Mouse (Mus musculus): ENCODE measurements around the gene Six5.

The Six5 gene

DNA sequence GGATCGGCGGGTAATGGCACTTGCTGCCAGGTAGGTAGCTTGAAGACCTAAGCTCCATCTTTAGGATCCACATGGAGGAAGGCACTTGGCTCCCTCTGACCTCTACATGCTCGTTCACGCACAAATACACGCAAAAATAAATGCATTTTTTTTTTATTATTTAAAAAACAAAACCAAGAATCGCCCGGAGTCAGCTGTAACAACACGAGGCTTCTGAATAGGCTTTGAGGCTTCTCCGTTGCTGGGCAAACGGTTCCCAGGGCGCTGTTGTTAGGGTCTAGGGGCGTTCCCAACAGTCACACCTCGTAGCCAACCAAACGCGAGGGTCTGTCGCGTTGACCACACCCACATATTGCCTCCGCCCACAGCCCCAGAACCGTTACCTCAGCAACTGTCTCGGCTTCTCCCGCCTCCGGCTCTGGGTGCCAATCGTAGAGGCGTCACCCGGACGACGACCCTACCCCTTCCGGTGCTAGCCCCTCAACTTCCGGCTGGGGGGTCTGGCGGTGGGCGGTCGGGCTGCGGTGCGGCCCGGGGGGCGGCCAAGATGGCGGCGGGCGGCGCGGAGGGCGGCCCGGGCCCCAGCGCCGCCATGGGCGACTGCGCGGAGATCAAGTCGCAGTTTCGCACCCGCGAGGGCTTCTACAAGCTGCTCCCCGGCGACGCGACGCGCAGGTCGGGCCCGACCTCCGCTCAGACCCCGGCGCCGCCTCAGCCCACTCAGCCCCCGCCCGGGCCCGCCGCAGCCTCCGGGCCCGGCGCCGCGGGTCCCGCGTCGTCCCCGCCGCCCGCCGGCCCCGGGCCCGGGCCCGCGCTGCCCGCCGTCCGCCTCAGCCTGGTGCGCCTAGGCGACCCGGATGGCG lies 18.4 kb upstream of the Six5 start, which contains the start of gene Dmwd:
Dmwd (plus strand) TSS at position 505 of the 863 bp plus-strand sequence.
- DNase-seq = peak; percentile 98

- peak; percentile 37 for DNase-seq
Observed at GRCm38 (mm10) chr7:19076586-19076991, 17.8 kb upstream of the Six5 start.

GRCm38 (mm10) chr7:19077761-19078160 lies 16.6 kb upstream of the Six5 start:
- peak; percentile 39 for DNase-seq

DNA sequence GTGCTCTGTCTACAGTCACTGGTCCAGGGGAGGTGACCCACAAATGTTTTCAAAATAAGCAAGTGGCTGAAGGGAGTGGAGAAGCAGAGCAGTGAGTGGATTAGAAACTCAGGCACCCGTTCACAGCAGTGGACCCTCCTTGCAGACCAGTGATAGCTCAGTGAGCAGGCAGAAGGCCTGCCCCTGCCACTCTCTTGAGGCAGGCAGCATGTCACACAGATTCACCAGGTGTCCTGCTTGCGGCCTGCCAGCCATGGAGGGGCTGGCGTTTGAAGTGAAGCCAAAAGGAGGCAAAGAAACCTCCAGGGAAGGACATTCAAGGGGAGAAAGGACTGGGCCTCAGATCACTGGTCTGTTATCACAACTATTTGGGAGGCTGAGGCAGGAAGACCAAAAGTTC lies 15.7 kb upstream of the Six5 start:
- DNase-seq = no peak

DNA sequence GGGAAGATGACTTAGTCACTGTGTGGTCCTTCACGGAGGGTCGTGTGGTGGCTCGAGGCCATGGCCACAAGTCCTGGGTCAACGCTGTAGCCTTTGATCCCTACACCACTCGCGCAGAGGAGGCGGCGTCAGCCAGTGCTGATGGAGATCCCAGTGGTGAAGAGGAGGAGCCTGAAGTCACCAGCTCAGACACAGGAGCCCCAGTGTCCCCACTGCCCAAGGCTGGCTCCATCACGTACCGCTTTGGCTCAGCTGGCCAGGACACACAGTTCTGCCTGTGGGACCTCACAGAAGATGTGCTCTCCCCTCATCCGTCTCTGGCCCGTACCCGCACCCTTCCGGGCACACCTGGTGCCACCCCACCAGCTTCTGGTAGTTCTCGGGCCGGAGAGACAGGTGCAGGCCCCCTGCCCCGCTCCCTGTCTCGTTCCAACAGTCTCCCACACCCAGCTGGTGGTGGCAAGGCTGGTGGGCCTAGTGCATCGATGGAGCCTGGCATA lies 13.9 kb upstream of the Six5 start:
- DNase-seq = no peak

DNA sequence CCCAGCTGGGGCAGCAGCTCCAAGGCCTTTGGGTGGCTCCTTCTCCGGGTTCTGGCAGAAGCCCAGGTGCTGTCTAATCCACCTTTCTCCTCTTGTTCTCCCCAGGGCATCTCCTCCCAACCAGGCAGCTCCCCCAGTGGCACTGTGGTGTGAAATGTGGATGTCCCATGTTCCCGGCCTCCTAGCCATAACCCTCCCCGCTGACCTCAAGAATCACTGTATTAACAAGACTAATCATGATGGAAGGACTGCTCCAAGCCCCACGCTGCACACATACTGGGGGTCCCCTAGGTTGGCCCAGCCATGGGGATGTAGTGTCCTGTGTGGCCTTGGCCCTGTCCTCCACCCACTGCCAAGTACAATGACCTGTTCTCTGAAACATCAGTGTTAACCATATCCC lies 12.2 kb upstream of the Six5 start:
- no peak for DNase-seq

DNA sequence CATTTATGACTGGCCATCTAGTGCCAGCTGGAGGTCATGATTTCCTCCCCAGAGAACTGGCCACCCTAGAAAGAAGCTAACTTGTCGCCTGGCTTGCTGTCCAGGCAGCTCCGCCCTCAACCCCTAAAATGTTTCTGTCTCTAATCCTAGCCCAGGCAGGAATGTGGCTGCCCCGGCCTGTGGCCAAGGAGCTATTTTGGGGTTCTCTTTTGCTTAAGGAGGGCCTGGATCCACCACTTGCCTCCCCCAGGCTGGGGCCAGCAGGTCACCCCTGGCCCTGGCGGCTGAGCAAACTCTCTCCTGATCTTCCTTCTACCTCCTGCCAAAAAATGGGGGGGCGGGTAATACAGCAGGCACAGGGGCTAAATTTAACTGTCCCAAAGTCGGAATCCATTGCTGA lies 11.3 kb upstream of the Six5 start:
- DNase-seq = no peak

DNA sequence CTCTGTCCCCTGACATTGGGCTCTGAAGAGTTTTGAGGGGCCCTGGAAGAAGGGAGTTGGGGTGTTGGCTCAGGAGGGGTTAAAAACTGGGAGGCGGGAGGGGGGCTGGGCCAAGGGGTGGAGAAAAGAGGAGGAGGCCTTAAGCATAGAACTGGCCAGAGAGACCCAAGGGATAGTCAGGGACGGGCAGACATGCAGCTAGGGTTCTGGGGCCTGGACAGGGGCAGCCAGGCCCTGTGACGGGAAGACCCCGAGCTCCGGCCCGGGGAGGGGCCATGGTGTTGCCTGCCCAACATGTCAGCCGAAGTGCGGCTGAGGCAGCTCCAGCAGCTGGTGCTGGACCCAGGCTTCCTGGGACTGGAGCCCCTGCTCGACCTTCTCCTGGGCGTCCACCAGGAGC lies 10.7 kb upstream of the Six5 start, which contains the start of gene Dmpk:
Dmpk (plus strand) TSS at position 149 of the 400 bp plus-strand sequence.
- DNase-seq = peak; percentile 40

DNA sequence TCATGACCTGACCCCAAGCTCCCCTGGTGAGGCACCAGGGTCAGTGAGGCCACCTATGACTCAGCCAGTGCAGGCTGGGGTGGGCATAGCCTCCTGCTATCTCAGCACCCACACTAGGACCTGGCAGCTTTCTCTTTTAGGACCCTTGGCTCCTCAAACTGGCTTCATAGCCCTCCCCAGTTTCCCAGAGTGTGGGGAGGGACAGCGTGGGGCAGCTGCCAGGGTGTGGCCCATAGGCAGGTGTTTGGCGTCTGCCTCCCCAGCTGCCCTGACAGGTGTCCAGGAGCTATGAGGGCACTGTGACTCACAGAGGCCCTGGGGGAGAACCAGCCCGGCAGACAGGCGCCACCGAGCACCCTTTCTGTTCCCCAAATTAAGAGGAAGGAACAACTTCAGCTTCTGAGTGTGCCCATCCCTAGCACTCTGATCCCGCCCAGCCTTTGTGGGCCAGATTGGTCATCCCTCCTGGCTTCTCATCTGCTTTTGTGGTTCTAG lies 10.1 kb upstream of the Six5 start:
- DNase-seq = no peak

- DNase-seq = no peak
Observed at GRCm38 (mm10) chr7:19084921-19085473, 9.4 kb upstream of the Six5 start.

- no peak for DNase-seq
Observed at GRCm38 (mm10) chr7:19085495-19085894, 8.9 kb upstream of the Six5 start.

- DNase-seq = peak; percentile 71
Observed at GRCm38 (mm10) chr7:19086042-19086441, 8.4 kb upstream of the Six5 start.

- no peak for DNase-seq
Observed at GRCm38 (mm10) chr7:19086760-19087159, 7.6 kb upstream of the Six5 start.

GRCm38 (mm10) chr7:19088813-19089212 lies 5.6 kb upstream of the Six5 start:
- DNase-seq = peak; percentile 71

GRCm38 (mm10) chr7:19091913-19092312 lies 2.5 kb upstream of the Six5 start:
- no peak for DNase-seq

DNA sequence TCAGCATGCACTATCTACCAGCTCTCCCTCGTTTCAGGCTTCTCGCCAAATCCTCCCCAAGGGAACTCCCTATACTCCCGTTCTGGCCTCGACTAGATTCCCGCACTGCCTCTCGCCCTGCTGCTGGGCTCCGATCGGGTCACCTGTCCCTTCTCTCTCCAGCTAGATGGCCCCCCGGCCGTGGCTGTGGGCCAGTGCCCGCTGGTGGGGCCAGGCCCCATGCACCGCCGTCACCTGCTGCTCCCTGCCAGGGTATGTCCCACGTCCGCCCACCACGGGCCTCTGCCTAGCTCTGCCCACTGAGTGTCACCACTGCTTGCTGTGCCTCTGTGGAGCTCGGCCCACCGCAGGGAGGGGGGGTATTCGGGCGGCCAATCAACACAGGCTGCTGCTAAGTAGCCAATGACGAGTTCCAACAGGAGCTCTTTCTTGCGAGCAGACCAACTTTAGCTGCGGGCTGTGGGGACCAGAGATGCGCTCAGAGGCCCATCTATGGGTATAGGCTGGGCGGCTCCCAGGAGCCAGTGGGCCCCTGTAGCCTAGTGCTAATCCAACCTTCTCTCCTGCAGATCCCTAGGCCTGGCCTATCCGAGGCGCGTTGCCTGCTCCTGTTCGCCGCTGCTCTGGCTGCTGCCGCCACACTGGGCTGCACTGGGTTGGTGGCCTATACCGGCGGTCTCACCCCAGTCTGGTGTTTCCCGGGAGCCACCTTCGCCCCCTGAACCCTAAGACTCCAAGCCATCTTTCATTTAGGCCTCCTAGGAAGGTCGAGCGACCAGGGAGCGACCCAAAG lies 1.8 kb upstream of the Six5 start:
- peak; percentile 80 for DNase-seq

DNA sequence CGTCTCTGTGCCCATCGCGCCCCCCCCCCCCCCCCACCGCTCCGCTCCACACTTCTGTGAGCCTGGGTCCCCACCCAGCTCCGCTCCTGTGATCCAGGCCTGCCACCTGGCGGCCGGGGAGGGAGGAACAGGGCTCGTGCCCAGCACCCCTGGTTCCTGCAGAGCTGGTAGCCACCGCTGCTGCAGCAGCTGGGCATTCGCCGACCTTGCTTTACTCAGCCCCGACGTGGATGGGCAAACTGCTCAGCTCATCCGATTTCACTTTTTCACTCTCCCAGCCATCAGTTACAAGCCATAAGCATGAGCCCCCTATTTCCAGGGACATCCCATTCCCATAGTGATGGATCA lies 1.2 kb upstream of the Six5 start:
- peak; percentile 92 for DNase-seq

DNA sequence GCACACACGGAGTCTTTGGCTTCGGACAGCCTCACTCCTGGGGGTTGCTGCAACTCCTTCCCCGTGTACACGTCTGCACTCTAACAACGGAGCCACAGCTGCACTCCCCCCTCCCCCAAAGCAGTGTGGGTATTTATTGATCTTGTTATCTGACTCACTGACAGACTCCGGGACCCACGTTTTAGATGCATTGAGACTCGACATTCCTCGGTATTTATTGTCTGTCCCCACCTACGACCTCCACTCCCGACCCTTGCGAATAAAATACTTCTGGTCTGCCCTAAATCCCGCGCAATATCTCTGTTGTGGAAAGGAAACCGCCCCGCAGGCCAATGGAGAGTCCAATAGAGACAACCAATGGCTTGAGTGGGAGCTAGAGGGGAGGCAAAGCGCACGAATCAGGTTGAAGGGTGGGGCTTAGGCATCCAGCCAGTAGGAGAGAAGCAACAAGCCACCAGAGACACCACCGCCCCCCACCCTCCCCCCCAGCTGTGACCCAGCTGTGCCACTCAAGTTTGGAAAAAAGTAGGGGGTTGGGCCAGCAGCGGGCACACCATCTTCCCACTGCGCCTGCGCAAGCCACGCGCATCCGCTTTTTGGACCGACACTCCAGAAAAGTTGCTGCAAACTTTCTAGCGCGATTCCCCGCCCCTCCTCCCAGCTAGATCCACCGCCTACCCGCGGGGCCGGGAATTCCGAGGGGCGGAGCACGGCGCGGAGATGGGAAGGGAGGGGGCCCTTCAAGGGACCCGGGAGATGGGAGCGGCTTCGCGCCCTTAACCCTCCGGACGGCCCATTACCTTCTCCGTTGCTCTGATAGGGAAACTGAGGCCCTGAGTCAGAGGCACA lies 633 bp upstream of the Six5 start:
- DNase-seq = peak; percentile 99

GRCm38 (mm10) chr7:19094826-19095750 lies 694 bp downstream of the Six5 start:
- peak; percentile 75 for DNase-seq

DNA sequence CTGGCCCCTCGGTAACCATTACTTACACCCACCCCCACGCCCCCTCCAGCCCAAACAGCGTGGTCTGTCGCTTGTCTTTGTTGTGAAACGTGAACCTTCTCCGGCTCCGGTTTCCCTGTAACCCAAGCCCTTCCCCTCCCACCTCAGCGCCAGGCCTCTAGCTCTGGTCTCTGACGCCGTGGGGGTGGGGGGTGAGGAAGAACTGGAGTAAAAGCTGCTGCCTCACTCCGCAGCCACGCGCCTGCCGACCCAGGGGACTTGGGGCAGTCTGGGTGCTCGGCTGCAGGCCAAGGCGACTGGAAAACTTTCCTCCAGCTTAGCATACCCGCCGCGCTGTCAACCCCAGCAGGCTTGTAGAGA lies 1.3 kb downstream of the Six5 start:
- DNase-seq = peak; percentile 81

- no peak for DNase-seq
Observed at GRCm38 (mm10) chr7:19096421-19096976, 2.1 kb downstream of the Six5 start.

Data from kidney, postnatal 14 days (tissue).